Mouse (Mus musculus) ES-E14 (cell line): ENCODE measurements around the gene Fcamr.

ENCODE experiments used
- ZC3H11A ChIP-seq: IDR thresholded peaks from 2 replicates; pipeline ENCODE4 v1.6.1; 2012; ENCODE audit warnings: low read depth, mild to moderate bottlenecking, inconsistent platforms, low read length, borderline replicate concordance
- ZNF384 ChIP-seq: IDR thresholded peaks from 2 replicates; pipeline ENCODE4 v1.6.1; 2012; ENCODE audit warnings: low read depth, low read length, inconsistent platforms

DNA sequence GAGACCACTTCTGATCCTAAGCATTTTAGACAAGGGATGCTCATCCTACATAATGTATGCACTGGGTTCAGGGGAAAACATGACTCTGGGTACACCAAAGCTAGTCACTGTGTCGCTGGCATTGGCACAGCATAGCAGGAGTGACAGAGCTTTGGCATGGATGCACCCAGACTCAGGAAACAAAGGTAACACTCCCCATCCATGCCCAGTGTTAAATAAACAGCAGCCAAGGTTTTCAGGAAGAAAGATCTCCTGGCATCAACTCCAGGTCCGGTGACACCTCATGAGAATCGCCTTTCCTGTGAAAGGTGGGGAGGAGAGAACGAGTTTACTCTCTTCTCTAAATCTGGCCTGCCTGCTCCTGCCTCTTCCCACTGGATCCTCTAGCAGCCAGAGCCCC is 28.0 kb downstream of the Fcamr start:
- TF ChIP-seq ZNF384 (no peak), ZC3H11A (no peak)
